Mouse (Mus musculus): ENCODE measurements around the gene Hist1h2ba.

GRCm38 (mm10) chr13:23887026-23887725, 46.8 kb downstream of the Hist1h2ba start:
- TF ChIP-seq CTCF (IDR thresholded peaks at IDR 0.05; ENCODE audit: low read depth, low read length), result no peak
- no peak for TF ChIP-seq POLR2A (IDR thresholded peaks at IDR 0.05; ENCODE audit: insufficient read depth, low read length)
- no peak for TF ChIP-seq EP300 (IDR thresholded peaks at IDR 0.05; ENCODE audit: insufficient read depth, low read depth, low read length)

Measured in ES-Bruce4 (cell line).